Mouse (Mus musculus): ENCODE data around the gene Dnase1l3.
A peak's percentile ranks its signal among the peaks of the same experiment; 100 is the strongest.

Dnase1l3 gene

DNA sequence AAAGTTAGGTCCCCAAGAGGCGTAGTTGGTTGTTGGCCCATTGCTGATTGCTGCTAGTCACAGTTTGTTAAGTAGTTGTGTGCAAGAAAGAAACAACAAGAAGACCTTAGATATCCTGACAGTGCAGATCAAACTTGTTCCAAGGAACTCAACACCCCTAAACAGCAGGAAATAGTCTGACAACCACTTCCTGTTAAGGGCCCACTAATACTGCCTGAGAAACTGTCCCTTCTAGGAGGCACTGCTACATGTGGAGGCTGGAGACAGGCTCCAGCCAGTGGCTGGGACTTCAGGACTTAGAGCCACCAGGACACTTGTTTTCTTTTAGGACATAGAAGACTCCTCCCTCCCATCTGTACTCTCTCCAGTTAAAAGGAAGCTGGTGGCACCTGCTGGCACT, 16.9 kb downstream of the Dnase1l3 start:
- no peak for DNase-seq (ENCODE audit: low read depth)

DNA sequence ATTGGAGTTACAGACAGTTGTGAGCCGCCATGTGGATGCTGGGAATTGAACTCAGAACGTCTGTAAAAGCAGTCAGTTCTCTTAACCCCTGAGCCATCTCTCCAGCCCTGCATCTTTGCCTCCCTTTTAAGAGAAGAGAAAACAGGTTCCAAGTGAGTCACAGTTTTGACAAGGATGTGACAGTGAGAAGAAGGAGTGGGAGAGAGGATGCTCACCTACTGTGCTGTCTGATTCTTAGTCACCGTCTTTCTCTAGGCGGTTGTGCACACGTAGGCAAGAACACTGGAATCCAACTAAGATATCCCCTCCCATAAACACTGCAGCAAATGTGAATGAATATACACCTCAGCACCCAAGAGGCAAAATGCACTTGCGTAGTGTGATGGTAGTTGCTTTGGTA, 19.2 kb downstream of the Dnase1l3 start:
- no peak for DNase-seq (ENCODE audit: low read depth)

DNA sequence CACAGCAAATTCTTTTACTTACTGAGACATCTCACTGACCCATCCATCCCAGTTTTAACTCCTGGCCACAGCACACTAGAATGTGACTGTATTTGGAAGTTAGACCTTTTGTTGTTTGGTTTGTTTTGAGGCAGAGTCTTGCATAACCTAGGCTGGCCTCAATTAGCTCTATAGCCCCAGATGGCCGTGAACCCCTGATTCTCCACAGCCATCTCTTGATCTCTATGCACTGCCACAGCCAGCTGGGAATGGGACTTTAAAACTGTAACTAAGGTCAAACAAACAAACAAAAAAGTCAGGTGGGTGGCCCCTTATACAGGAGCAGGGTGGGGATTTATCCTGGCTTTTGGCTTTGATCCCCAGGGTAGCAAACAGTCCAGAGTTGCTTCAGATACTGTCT, 19.7 kb downstream of the Dnase1l3 start:
- no peak for DNase-seq (ENCODE audit: low read depth)

DNA sequence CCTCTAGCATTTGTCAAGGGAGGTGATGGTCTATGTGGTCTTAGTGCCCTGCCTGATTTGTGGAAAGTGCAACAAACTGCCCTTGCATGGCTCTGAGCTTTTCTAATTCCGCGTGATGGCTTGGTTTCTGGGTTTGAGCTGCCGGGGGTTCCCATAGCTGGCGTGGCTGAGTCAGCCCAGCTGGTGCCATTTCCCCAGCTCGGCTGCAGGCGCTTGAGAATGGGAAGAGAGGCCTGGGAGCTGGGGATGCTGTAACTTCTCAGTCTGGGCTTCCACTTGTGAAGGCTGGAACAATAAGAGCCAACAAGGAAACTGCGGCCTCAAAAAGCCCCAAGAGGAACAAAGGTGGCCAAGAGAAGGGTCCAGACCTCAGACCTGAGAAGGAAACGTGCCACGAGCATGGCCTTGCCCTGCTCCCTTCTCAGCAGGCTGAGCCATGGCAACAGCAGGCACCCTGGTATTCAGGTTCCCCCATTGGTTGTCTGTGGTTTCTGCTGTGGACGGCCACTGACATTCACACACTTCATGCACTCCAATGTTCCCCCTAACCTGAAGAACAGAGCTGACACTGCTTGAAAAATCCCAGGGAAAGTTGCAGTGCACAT, 22.4 kb downstream of the Dnase1l3 start:
- no peak for DNase-seq (ENCODE audit: low read depth)

DNA sequence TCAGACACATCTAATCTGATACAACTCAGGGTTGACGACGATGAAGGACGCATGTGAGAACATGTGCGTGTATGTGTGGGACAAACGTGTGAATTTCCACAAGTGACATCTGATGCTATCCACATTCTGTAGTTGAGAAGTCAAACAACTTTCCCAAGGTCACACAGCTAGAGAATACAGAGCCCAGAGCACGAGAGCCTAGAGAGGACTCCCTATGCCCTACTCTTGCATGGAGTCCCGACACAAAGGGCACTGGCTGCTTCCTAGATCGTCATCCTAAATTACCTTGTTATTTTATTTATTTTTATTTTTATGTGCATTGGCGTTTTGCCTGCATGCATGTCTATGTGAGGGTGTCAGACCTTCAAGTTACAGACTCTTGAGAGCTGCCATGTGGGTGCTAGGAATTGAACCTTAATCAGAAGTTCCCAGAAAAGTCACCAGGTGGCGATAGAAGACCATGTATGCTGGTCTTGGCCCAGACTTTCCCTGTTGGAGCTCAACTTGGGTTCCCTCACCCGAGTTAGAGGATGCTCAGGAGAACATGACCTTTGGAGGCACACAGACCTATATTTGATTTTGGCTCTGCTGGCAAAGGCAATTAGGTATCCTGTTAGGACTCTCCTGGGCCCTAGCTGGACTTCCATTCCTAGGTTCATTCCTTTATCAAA, 30.0 kb downstream of the Dnase1l3 start:
- DNase-seq (ENCODE audit: low read depth): peak; percentile 38

DNA sequence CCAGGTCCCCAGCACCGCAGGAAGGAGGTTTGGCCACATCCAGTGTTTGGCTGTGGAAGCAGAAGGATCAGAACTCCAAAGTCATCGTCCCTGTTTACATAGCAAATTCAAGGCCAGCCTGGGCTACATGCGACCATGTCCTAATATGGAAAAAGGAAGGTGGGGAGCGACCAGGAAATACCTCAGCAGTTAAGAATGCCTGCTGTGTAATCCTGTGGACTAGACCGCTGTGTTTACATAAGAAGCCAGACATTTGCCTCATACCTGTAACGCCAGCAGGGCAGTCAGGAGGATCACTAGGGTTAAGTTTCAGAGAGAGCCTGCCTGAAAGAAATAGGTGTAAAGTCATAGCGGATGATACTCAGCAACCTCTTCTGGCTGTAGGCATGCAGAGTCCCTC, 31.2 kb downstream of the Dnase1l3 start:
- DNase-seq (ENCODE audit: low read depth): no peak

DNA sequence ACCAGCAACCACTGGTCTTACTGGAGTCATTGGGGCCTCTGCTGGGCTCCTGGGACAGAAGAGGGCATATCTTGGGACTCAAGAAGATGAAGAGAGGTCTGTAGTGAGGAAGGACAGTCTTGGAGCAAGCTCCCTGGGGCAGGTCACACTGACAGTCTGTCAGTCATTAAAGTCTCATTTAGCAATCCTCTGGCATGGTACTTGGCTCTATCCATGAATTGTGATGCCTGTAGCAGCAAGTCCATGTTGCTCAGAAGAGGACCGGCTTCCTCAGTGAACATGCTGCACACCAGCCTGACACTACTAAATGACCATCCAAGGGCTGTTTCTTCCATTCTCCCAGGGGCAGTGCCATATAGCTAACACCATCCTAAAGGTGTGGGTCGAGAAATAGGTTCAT, 31.7 kb downstream of the Dnase1l3 start:
- no peak for DNase-seq (ENCODE audit: low read depth)

DNA sequence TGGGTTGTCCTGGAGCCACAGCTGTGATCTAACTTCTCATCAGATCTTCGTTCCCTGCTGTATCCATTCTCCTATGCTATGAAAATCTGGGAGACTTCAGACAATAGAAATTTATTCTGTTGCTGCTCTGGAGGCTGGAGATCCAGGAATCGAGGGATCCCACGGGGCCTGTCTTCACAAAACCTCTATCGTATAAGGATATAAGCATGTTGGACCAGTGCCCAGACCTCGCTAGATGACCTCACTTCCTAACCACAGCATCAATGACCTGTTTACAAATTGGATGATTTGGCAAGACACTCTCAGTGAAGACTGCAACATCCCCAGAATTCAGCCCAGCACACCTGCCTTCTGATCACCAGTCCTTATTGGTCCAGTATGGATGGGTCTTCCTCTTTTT, 32.7 kb downstream of the Dnase1l3 start:
- no peak for DNase-seq (ENCODE audit: low read depth)

DNA sequence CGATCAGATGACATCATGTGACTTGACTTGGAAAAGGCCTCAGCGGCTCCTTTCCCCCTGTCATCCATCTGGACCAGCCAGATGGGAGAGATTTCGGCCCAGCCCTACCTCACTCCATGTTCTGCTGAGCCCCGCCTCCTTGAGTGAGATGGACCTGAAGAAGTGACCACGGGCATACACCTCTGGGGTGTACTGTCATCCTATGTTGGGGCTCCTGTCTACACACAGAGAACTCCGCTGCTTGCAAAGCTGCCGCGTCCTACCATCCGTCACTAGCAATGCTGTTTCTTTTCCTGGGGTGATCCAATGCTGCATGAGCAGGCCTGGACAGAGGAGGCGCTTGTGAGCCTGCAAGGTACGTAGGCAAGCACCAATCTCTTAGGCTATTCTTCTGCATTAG, 33.8 kb downstream of the Dnase1l3 start:
- DNase-seq (ENCODE audit: low read depth): no peak

DNA sequence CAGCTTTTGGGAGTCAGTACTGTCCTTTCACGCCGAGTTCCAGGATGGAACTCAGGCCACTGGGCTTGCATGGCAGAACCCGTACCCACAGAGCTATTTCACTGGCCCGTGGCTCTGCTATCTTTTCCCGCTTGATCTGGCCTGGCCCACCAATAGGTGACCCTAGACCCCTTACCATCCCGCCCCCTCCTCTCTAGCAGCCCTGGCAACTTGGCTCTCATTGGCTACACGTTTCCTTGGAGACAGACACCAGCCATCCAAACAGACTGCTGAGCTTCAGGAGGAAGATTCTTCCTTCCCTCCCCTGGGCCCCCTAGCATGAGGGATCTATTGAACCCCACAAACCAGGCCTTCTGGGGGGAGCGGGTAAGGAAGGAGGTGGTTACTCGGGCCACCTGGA, 37.3 kb downstream of the Dnase1l3 start, which contains the start of gene Gm45521:
Gene Gm45521, plus strand, starts transcription at position 240 of the 400 bp plus-strand sequence.
- DNase-seq (ENCODE audit: low read depth): no peak

DNA sequence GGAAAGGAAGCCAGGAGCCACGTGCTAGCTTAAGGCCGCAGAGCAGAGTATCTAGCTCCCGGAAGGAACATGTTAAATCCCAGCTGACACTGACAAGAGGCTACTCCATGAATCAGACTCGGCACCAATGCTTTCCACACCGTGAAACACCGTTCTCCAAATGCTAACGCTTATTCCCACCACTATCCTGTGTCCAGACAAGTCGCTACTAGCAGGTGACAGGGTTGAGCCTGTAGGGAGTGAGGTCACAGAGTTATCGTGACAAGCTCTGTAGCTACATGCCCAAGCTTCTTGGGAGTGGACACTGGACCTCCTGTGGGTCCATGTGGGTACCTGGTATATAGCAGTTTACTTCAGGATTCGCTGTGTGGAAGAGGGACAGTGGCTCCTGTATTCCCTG, 37.9 kb downstream of the Dnase1l3 start:
- DNase-seq (ENCODE audit: low read depth): no peak

DNA sequence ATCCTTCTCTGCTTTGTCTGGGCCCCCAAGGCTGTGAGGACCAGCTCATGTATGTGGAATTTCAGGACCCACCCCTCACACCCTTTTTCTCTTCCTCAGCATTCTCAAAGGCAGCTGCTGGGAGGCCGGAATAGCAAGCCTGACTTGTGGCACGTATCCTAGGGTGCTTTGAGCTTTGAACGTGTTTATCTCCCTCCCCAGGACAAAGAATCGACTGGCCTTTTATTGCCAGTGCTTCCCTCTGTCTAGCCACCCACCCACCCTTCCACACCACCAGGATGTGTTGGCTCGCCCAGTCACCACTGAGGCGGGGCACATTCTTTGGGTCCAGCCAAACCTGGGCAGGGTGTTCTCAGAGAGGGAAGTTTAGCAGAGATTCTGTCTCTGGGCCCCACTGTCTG, 40.3 kb downstream of the Dnase1l3 start:
- no peak for DNase-seq (ENCODE audit: low read depth)

DNA sequence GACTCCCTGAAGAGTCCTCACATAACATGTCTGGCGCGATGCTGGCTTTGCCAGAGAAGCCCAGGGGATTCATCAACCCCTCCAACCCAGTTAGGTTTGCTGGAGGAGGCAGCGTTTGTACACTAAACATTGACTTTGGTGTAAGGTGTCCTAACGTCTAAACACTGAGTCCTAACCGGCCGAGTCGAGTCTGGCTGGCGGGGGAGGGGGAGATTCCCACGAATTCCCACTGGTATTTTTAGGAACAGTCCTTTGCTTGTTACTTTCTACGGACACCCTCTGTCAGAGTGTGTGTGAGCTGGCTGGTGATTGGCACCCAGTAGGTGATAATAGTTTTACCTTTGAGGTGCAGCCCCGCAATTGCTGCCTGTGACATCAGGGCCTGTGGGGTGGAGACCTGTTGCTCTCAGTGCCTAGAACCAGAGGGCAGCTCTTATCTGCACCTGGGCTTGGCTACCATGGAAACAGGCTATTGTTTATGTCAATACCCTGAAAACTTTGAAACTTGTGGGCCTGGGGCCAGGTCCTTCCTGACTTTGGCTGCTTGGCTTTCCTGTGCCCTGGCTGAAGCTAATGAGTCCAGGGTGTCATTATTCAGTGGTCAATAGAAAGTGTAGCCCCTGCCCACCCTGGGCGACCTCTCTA, 41.6 kb downstream of the Dnase1l3 start:
- DNase-seq (ENCODE audit: low read depth): no peak

DNA sequence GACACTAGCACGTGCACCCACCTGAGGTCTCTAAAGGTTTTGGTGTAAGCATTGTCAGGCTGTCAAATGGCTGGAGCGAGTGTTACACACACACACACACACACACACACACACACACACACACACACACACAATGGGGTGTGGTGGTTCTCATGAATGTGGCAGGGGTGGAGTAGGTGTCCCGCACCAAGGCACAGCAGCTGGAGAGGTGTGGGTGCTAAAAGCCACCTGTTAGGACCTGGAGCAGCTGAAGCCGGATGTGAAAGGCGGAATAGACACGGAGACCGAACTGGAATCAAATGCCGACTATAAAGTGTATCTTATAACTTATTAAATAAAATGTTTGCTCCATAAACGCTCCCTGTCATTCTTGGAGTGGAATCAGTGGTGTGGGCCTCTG, 43.1 kb downstream of the Dnase1l3 start:
- DNase-seq (ENCODE audit: low read depth): no peak

DNA sequence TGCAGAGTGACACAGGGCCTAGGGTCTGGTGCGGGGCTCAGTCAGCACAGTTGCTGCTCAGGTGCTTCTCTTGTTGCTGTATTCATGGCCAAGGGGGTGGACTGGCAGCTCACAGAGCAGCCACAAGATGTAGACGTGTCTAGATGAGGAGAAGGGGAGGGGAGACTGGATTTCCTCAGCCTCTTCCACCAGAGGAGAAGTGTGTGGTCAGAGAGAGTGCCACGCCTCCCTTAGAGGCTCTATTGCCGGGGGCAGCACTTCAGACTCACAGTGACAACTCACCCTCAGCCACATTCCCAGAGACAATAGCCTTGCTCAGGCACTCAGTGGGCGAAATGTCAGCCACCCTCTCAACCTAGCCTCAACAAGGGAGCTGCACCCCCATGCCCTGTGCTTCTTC, 49.1 kb downstream of the Dnase1l3 start:
- DNase-seq (ENCODE audit: low read depth): no peak

DNA sequence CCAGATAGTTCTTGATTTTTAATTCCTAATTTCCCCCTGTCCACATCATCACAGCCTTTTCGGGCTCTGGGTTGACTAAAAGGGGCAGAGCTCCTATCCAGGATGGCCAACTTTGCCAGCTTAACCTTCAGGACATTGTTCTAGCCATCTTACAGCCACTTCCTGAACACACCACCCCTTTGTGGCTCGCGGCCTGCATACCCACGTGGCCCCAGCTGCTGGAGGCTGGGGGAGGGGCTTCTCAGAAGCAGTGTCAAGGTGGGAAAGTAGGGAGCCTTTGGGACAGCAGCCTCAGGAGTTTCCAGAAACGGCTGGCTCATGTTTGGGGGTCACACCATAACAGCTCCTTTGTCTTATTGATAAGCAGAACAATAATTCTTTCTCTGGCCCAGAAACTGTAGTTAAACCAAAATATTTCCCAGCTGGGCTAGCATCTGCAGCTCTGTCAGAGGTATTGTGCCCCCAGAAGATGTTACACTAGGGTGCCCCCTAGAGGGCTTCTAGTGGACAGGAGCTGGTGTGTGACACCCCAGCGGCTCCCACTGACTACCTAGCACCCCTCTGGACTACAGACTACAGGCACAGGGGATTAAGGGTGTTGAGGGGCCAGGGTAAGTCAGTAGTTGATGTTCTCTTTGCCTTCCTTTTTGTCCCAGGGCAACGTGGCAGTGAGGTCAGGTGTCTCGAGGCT, 49.9 kb downstream of the Dnase1l3 start:
- no peak for DNase-seq (ENCODE audit: low read depth)

DNA sequence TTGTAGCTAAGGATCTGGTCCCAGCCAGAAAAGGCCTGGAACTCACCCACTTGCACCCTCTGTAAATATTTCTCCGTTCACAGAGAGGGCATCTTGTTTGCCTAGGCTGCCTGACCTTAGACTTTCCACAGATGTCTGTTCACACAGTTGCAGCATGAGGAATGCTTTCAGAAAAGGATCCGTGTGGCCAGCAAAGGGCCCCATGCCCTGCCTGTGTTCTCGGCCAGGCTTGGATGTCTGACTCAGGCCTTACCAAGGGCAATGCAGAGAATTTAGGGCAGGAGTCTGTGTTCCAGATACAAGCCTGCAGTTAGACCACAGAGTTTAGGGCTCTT, 50.6 kb downstream of the Dnase1l3 start:
- DNase-seq (ENCODE audit: low read depth): no peak

DNA sequence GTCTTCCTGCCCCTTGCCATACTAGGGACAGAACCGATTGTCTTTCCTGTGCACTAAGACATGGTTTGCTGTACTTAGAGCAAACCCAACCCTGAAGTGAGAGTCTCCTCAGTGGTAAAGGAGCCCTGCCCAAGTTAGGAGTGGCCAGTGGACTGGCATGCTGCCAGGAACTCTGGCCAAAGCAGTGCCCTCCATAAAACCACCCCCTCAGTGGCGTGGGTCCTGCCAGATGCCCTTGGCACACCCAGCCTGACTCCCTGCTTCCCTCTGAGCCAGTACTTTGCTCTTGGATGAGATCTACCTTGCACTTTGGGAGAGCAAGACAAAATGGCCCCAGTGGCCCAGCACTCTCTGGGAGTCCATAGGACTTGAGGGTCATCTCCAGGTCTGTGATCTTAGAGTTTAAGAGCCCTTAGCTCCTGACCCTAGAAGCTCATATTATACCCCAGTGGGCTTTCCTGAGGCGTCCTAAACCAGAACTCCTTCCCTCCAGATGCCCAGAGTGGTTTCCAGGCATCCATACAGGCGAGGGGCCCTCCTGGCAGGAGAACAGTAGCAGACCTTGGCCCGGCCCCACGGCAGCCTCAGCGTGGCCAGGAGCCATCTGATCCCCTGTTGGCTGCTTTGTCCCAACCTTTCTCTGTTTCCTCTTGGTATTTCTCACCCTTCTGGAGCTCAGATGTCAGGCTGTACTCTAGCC, 51.1 kb downstream of the Dnase1l3 start:
- no peak for DNase-seq (ENCODE audit: low read depth)

DNA sequence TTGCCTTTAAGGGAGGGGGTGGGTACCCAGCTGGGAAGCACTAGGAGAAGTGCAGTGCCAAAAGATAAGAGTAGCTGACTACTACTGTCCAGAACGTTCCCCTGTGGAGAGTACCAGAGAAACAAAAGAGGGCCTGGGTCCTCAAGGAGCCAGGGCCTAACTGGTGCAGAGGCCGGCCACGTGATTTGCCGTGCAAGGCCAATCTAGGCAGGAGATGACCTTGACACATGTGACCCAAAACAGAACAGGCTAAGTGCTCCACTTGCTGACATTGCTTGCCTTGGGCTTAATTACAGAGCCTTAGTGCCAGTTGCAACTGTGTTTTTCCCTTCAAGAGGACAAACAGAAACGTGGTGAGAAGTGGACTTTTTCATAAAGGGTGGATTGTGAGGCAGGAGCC, 53.0 kb downstream of the Dnase1l3 start:
- no peak for DNase-seq (ENCODE audit: low read depth)

DNA sequence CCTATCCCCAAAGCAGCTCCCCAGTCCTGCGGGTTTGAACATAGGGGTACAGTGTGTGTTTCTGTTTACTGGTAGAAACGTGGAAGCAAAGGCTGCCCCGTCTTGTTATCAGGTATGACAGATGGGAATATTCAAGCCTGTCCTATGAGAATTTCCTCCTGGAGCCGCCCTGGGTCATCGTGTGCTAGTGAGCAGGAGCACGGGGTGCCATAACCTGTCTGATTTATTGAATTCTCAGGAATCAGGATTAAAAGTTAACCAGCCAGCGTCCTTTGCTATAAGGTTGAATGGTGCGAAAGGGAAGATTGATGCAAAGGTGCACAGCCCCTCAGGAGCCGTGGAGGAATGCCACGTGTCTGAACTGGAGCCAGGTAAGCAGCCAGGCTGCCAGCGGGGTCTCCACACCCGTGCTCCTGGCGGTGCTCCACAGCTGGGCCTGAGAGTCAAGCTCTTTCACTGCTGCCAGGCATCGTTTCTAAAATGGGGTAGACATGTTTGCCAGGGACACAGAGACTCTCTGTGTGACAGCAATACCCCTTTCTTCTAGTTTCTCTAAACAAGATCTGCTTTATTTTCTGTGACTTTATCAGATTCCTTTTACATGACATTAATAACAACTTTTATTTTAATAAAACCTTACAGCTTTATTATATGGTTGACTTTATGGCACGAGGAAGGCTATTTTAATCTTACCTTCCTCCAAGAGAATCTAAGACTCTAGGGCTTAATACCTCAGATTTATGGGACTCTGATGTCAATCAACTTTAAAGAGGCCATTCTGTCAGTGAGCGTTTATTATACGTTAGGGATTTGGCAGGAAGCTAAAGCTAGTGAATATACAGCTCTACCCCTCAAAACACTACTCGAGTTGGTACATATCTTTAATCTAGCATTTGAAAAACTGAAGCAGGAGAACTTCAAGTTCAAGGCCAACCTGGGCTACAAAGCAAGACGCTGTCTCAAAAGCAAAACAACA, 55.3 kb downstream of the Dnase1l3 start:
- no peak for DNase-seq (ENCODE audit: low read depth)

DNA sequence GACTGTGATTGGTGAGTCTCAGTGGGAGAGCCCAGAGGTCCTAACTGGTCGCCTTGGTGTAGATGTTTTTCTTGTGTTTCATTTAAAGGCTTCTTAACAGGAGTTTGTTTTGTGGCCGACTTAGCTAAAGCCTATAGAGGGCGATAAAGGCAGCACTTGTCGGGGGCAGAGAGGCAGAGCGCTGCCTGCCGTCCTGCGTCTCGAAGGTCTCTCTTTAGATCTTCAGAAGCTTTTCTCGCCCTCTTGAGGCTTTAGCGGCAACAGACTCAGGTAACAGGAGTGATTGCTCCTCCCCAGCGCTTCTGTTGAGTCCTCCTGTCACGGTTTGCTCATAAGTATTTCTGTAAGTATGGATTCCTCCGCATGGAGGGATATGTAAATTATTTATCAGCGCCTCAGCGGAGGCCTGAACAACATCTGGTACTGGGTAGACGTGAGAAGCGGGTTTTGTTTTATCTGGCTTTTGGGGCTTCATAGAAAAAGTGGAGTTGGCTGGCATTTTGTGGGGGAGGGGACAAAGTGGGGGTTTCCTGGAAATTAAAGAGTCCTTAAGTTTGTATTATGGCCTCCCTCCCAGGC, 57.2 kb downstream of the Dnase1l3 start:
- no peak for DNase-seq (ENCODE audit: low read depth)

Data from c-Kit-positive CD71-positive TER-119-negative erythroid progenitor cells, embryonic 14.5 days (primary cell).